Mouse (Mus musculus) cerebellum, adult 11 months (tissue): ENCODE measurements around the gene Selenow.

ENCODE experiments used
- DNase-seq: peaks from one replicate; pipeline ENCODE4 v3.0.0; 2022

Selenow gene

GRCm38 (mm10) chr7:15922220-15922773, at the start of gene Selenow:
TSS of gene Selenow (minus strand) at chr7:15922402.
- peak; percentile 90 for DNase-seq

GRCm38 (mm10) chr7:15969674-15970073, 47.5 kb upstream of the Selenow start:
- DNase-seq = no peak

GRCm38 (mm10) chr7:15968322-15968721, 46.1 kb upstream of the Selenow start:
- no peak for DNase-seq

- DNase-seq = peak; percentile 65
Measured at GRCm38 (mm10) chr7:15967312-15967711, 45.1 kb upstream of the Selenow start, which contains the start of gene Ehd2. TSS of gene Ehd2 (minus strand) at chr7:15967567.

- DNase-seq = no peak
Measured at GRCm38 (mm10) chr7:15966489-15966888, 44.3 kb upstream of the Selenow start.

- DNase-seq = no peak
Measured at GRCm38 (mm10) chr7:15963798-15964652, 41.8 kb upstream of the Selenow start.

GRCm38 (mm10) chr7:15962311-15963288, 40.4 kb upstream of the Selenow start:
- no peak for DNase-seq

GRCm38 (mm10) chr7:15961798-15962197, 39.6 kb upstream of the Selenow start:
- no peak for DNase-seq

- DNase-seq = no peak
Measured at GRCm38 (mm10) chr7:15961239-15961638, 39.0 kb upstream of the Selenow start.

- DNase-seq = no peak
Measured at GRCm38 (mm10) chr7:15960691-15961090, 38.5 kb upstream of the Selenow start.

- no peak for DNase-seq
Measured at GRCm38 (mm10) chr7:15956143-15956542, 33.9 kb upstream of the Selenow start.

GRCm38 (mm10) chr7:15955509-15955908, 33.3 kb upstream of the Selenow start:
- DNase-seq = no peak

- DNase-seq = no peak
Measured at GRCm38 (mm10) chr7:15954978-15955443, 32.8 kb upstream of the Selenow start.

- no peak for DNase-seq
Measured at GRCm38 (mm10) chr7:15954436-15954835, 32.2 kb upstream of the Selenow start.

- DNase-seq = no peak
Measured at GRCm38 (mm10) chr7:15953307-15954074, 31.3 kb upstream of the Selenow start.

GRCm38 (mm10) chr7:15952416-15952815, 30.2 kb upstream of the Selenow start:
- no peak for DNase-seq

- no peak for DNase-seq
Measured at GRCm38 (mm10) chr7:15950008-15950407, 27.8 kb upstream of the Selenow start.

GRCm38 (mm10) chr7:15949216-15949790, 27.1 kb upstream of the Selenow start:
- no peak for DNase-seq

GRCm38 (mm10) chr7:15948381-15948941, 26.3 kb upstream of the Selenow start:
- DNase-seq = peak; percentile 79

- DNase-seq = no peak
Measured at GRCm38 (mm10) chr7:15947653-15948260, 25.6 kb upstream of the Selenow start.
